Mouse (Mus musculus) central nervous system, embryonic 11.5 days (tissue): ENCODE measurements around the gene Gtpbp3. TPM values are rescaled to one million over a fixed set of nuclear protein-coding genes. Genes with fewer than 3 reads are reported as not detected.

Experiments
- polyA plus RNA-seq: library from polyadenylated mRNA; depleted of rRNA; stranded (reverse); fragments of >200 nt; gene quantifications from 2 replicates; pipeline ENCODE4 v1.2.3, GENCODE M21; 2012; rRNA removed

Gene Gtpbp3
- 30.7 and 37.4 TPM in 2 replicates for polyA plus RNA-seq

GRCm38 (mm10) chr8:71487691-71488445 lies at the start of gene Gtpbp3:
Gene Gtpbp3 (plus strand): TSS chr8:71488103.

GRCm38 (mm10) chr8:71463188-71464033 lies 24.5 kb upstream of the Gtpbp3 start, which contains the start of gene Abhd8:
Gene Abhd8 (minus strand): TSS chr8:71463655.

GRCm38 (mm10) chr8:71464513-71465500 lies 23.1 kb upstream of the Gtpbp3 start, which contains the start of gene Mrpl34:
Gene Mrpl34 (plus strand): TSS chr8:71464959.

GRCm38 (mm10) chr8:71468916-71469315 lies 19.0 kb upstream of the Gtpbp3 start, which contains the start of gene Dda1:
Gene Dda1 (plus strand): TSS chr8:71469199.

GRCm38 (mm10) chr8:71485142-71486135 lies 2.5 kb upstream of the Gtpbp3 start, which contains the start of gene Ano8:
Gene Ano8 (minus strand): TSS chr8:71485963.

GRCm38 (mm10) chr8:71511644-71512043 lies 23.7 kb downstream of the Gtpbp3 start, which contains the start of gene Plvap:
Gene Plvap (minus strand): TSS chr8:71511752.

GRCm38 (mm10) chr8:71525226-71526050 lies 37.5 kb downstream of the Gtpbp3 start, which contains the start of gene Ccdc194:
Gene Ccdc194 (minus strand): TSS chr8:71525711.

GRCm38 (mm10) chr8:71537028-71537867 lies 49.3 kb downstream of the Gtpbp3 start, which contains the start of gene Bst2:
Gene Bst2 (minus strand): TSS chr8:71537456.

GRCm38 (mm10) chr8:71542632-71543343 lies 54.9 kb downstream of the Gtpbp3 start, which contains the start of gene Mvb12a:
Gene Mvb12a (plus strand): TSS chr8:71542922.

Other genes with a start within 250 kb of the Gtpbp3 start
- 33.5 and 37.4 TPM in 2 replicates for gene Myo9b, start 215.4 kb upstream of the Gtpbp3 start, polyA plus RNA-seq
- gene Haus8, start 215.2 kb upstream of the Gtpbp3 start, polyA plus RNA-seq = 40.0 and 52.5 TPM in 2 replicates
- 132 and 143 TPM in 2 replicates for gene Use1, start 121.3 kb upstream of the Gtpbp3 start, polyA plus RNA-seq
- 1.9 and 2.5 TPM in 2 replicates for gene Ocel1, start 116.8 kb upstream of the Gtpbp3 start, polyA plus RNA-seq
- 71.4 and 73.9 TPM in 2 replicates for gene Nr2f6, start 106.1 kb upstream of the Gtpbp3 start, polyA plus RNA-seq
- 7.8 and 7.9 TPM in 2 replicates for gene Ushbp1, start 92.3 kb upstream of the Gtpbp3 start, polyA plus RNA-seq
- 128 and 175 TPM in 2 replicates for gene Babam1, start 91.2 kb upstream of the Gtpbp3 start, polyA plus RNA-seq
- gene Ankle1, start 82.1 kb upstream of the Gtpbp3 start, polyA plus RNA-seq = 46.1 and 53.5 TPM in 2 replicates
- gene Abhd8, start 24.4 kb upstream of the Gtpbp3 start, polyA plus RNA-seq = 63.1 and 67.7 TPM in 2 replicates
- 82.2 and 83.9 TPM in 2 replicates for gene Mrpl34, start 23.1 kb upstream of the Gtpbp3 start, polyA plus RNA-seq
- 70.7 and 98.5 TPM in 2 replicates for gene Dda1, start 18.9 kb upstream of the Gtpbp3 start, polyA plus RNA-seq
- 64.5 and 107 TPM in 2 replicates for gene Ano8, start 2.1 kb upstream of the Gtpbp3 start, polyA plus RNA-seq
- 29.5 and 39.7 TPM in 2 replicates for gene Plvap, start 23.6 kb downstream of the Gtpbp3 start, polyA plus RNA-seq
- 0.48 and 0.52 TPM in 2 replicates for gene Ccdc194, start 37.6 kb downstream of the Gtpbp3 start, polyA plus RNA-seq
- gene Bst2, start 49.4 kb downstream of the Gtpbp3 start, polyA plus RNA-seq = 15.8 and 19.0 TPM in 2 replicates
- 62.6 and 71.2 TPM in 2 replicates for gene Mvb12a, start 54.8 kb downstream of the Gtpbp3 start, polyA plus RNA-seq
- gene Tmem221, start 70.8 kb downstream of the Gtpbp3 start, polyA plus RNA-seq = 0.22 and 0.23 TPM in 2 replicates
- gene Nxnl1, start 78.5 kb downstream of the Gtpbp3 start, polyA plus RNA-seq = not detected in 2 replicates
- 50.4 and 64.7 TPM in 2 replicates for gene Slc27a1, start 80.8 kb downstream of the Gtpbp3 start, polyA plus RNA-seq
- 126 and 164 TPM in 2 replicates for gene Pgls, start 104.1 kb downstream of the Gtpbp3 start, polyA plus RNA-seq
- 6.1 and 12.4 TPM in 2 replicates for gene Fam129c, start 109.5 kb downstream of the Gtpbp3 start, polyA plus RNA-seq
- gene Colgalt1, start 122.9 kb downstream of the Gtpbp3 start, polyA plus RNA-seq = 65.9 and 99.7 TPM in 2 replicates
- 15.4 and 19.3 TPM in 2 replicates for gene Unc13a, start 183.7 kb downstream of the Gtpbp3 start, polyA plus RNA-seq
- gene Jak3, start 188.2 kb downstream of the Gtpbp3 start, polyA plus RNA-seq = 3.5 TPM in 2 replicates
- 0.57 and 1.1 TPM in 2 replicates for gene Insl3, start 201.1 kb downstream of the Gtpbp3 start, polyA plus RNA-seq
- gene B3gnt3, start 213.7 kb downstream of the Gtpbp3 start, polyA plus RNA-seq = 0.40 and 0.66 TPM in 2 replicates
- gene Fcho1, start 237.6 kb downstream of the Gtpbp3 start, polyA plus RNA-seq = 30.0 and 40.4 TPM in 2 replicates